Comparison of ENCODE assay signal across 11 mouse cellular contexts in the genomic region with DNA sequence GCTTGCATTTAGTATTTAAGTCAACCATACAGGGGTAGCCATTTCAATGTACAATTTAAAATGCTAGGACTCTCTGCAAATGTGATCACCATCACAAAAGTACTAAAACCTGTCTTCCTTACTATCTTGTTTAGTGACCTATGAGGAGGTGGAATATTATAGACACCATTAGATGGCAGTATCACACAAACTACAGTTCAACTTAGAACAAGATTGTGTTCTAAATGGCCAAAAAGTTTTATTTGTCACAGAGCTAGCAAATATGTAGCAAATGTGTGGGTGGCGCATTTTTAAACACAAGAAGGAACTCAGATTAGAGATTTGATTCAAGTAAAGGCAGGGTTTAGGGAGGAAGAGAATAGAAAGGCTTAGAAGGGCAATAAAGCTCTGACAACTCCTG.
DNase-seq lines count a peak whose midpoint lies in the region; TF ChIP-seq lines count a peak whose summit lies in the region.
"Had no signal": no experiment of that assay in that cellular context is flagged by ENCODE, and none has a peak within 500 bp of the region (broad histone marks: within the 10 kb centered on the region; RNA-seq: fewer than 3 reads in every experiment).

No protein-coding gene starts in this region.

- 0 out of 2 replicates have a peak, but pooled peaks have one; percentile 23 for TF ChIP-seq CTCF in kidney, adult 2 months (conservative IDR thresholded peaks at IDR 0.05; ENCODE audit: insufficient read depth, insufficient read length, low read depth, low read length)
- peak in 1 of 2 experiments; percentile 61; a peak in 2 of 4 replicates for TF ChIP-seq CTCF in CH12.LX (conservative IDR thresholded peaks at IDR 0.05 in 1 of 2, IDR thresholded peaks at IDR 0.05 in 1 of 2; ENCODE audit: low read depth in 2 of 2, low read length in 2 of 2)

- WGBS in kidney, adult 2 months, result 22% methylated on average over 1 of the region's 1 CpGs

- in situ Hi-C loops in CH12.LX (cut with MboI; ENCODE audit: low pct_ligation_motif_present, low pct_unique_long_range_greater_than_20kb, low sequenced_read_pairs), result loop anchor here (25.0 kb wide), 1 partner anchor 321 kb away; no protein-coding TSS in a partner anchor

- H3K9me3 ChIP-seq in CH12.LX (replicated peaks; ENCODE audit: low read length), result no peaks in the 10 kb centered on the region
- H3K9me3 ChIP-seq: neural tube, embryonic 15.5 days had no signal

- H3K27ac ChIP-seq in kidney, adult 2 months (ENCODE audit: insufficient read depth, low read depth, low read length), result no peak overlapping the region
- H3K27ac ChIP-seq in CH12.LX (ENCODE audit: insufficient read depth, low read depth), result no peak overlapping the region
- H3K27ac ChIP-seq: neural tube, embryonic 15.5 days had no signal

- dilution Hi-C loops in CH12.LX (cut with MboI; ENCODE audit: extremely low pct_ligation_motif_present, extremely low pct_unique_long_range_greater_than_20kb, low sequenced_read_pairs), result no loop called here

- no peak for TF ChIP-seq EP300 in CH12.LX (IDR thresholded peaks at IDR 0.05; ENCODE audit: low read length)

- no peaks in the 10 kb centered on the region for H3K27me3 ChIP-seq in kidney, adult 2 months (replicated peaks; ENCODE audit: control insufficient read depth, insufficient read depth, low read length)
- no peaks in the 10 kb centered on the region for H3K27me3 ChIP-seq in CH12.LX (replicated peaks)

- no peak overlapping the region for H3K4me2 ChIP-seq in CH12.LX (ENCODE audit: insufficient read depth, low read depth, poor library complexity, severe bottlenecking)
- H3K4me2 ChIP-seq: neural tube, embryonic 15.5 days had no signal

- no peak for TF ChIP-seq POLR2A in kidney, adult 2 months (IDR thresholded peaks at IDR 0.05; ENCODE audit: low read depth, low read length)
- TF ChIP-seq POLR2A in CH12.LX (IDR thresholded peaks at IDR 0.05; ENCODE audit: low read depth, low read length), result no peak

- no peaks in the 10 kb centered on the region for H3K36me3 ChIP-seq in kidney, adult 2 months (ENCODE audit: control insufficient read depth, insufficient read depth, low read length)
- no peaks in the 10 kb centered on the region for H3K36me3 ChIP-seq in CH12.LX (replicated peaks in 1 of 2; ENCODE audit: control insufficient read depth in 1 of 2, insufficient read depth in 1 of 2, low read length in 1 of 2)
- H3K36me3 ChIP-seq: neural tube, embryonic 15.5 days had no signal

- no peaks in the 10 kb centered on the region for H3K79me2 ChIP-seq in CH12.LX (replicated peaks; ENCODE audit: control insufficient read depth, extremely low read depth, insufficient read depth, poor library complexity, severe bottlenecking)

- H3K4me3 ChIP-seq in kidney, adult 2 months (ENCODE audit: insufficient read depth, low read depth, low read length), result no peak overlapping the region
- H3K4me3 ChIP-seq in CH12.LX (replicated peaks in 1 of 3; ENCODE audit: low read depth in 2 of 3, low read length in 2 of 3, poor library complexity in 1 of 3), result no peak overlapping the region
- H3K4me3 ChIP-seq: neural tube, embryonic 15.5 days had no signal

- peak; percentile 68 for TF ChIP-seq RAD21 in CH12.LX (IDR thresholded peaks at IDR 0.05; ENCODE audit: low read depth, low read length)

- H3K4me1 ChIP-seq in kidney, adult 2 months (ENCODE audit: control insufficient read depth, insufficient read depth, low read length), result no peaks in the 10 kb centered on the region
- H3K4me1 ChIP-seq in CH12.LX (ENCODE audit: control insufficient read depth in 1 of 2, insufficient read depth in 2 of 2), result no peaks in the 10 kb centered on the region

- peak; percentile 22 for DNase-seq in kidney, adult 2 months
- DNase-seq in kidney, postnatal 36 days, result no peak
- DNase-seq in 416B (ENCODE audit: low read depth), result peak; percentile 69
- DNase-seq in CH12.LX (ENCODE audit: extremely low read depth), result peak; percentile 33
- DNase-seq in embryo, embryonic 10.5 days (ENCODE audit: low spot score), result peak; percentile 60
- no peak for DNase-seq in urinary bladder, adult 18-20 months (ENCODE audit: low spot score in 2 of 2)
- no peak for DNase-seq in c-Kit-positive CD71-positive TER-119-positive erythroid progenitor cells, embryonic 14.5 days (ENCODE audit: low spot score)
- DNase-seq: kidney, postnatal 4 days; lung, postnatal 10 days; thymus, postnatal 36 days had no signal

- H3K9ac ChIP-seq in CH12.LX (ENCODE audit: insufficient read depth, low read depth), result no peak overlapping the region
- H3K9ac ChIP-seq: neural tube, embryonic 15.5 days had no signal

TF ChIP-seq in CH12.LX, 34 proteins besides CTCF, POLR2A, EP300 and RAD21:
- TF ChIP-seq ZKSCAN1 (IDR thresholded peaks at IDR 0.05; ENCODE audit: borderline replicate concordance, low read depth, low read length), result no peak
- 0 out of 2 replicates have a peak, but pooled peaks have one; percentile 10 for TF ChIP-seq SMC3 (IDR thresholded peaks at IDR 0.05; ENCODE audit: low read depth, low read length)

Comparison
In these comparisons a context has a peak if more than half of its experiments do, and no peak if none do; other contexts are left out.
1. DNase-seq: peak in kidney, adult 2 months (single experiment), 416B (single experiment), CH12.LX (single experiment) and embryo, embryonic 10.5 days (single experiment); none in kidney, postnatal 36 days (0 of 2), urinary bladder, adult 18-20 months (0 of 2) and c-Kit-positive CD71-positive TER-119-positive erythroid progenitor cells, embryonic 14.5 days (single experiment).